Mouse (Mus musculus) kidney, embryonic 15.5 days (tissue): Measurements from ENCODE around the gene 2900026A02Rik. TPM values are rescaled to one million over a fixed set of nuclear protein-coding genes. Genes with fewer than 3 reads are reported as not detected.

ENCODE experiments used
- ATAC-seq: fragments of 200-750 bp; cut with Nextera tagmentation; replicated peaks from 2 replicates; pipeline ENCODE4 v1.8.0; 2017; ENCODE audit warnings: moderate TSS enrichment; ENCODE audit not compliant: low FRiP score
- H3K27ac ChIP-seq: fragments of 300-500 bp; sonication (generic); 2 replicates; pipeline ENCODE4 v1.5.1; 2015; ENCODE audit warnings: mild to moderate bottlenecking, inconsistent platforms
- H3K27me3 ChIP-seq: fragments of 300-500 bp; sonication (generic); 2 replicates; pipeline ENCODE4 v1.6.1; 2015; ENCODE audit warnings: inconsistent platforms
- H3K36me3 ChIP-seq: fragments of 300-500 bp; sonication (generic); 2 replicates; pipeline ENCODE4 v1.6.1; 2015; ENCODE audit warnings: inconsistent platforms
- H3K4me1 ChIP-seq: fragments of 300-500 bp; sonication (generic); 2 replicates; pipeline ENCODE4 v1.6.1; 2015; ENCODE audit warnings: inconsistent platforms
- H3K4me2 ChIP-seq: fragments of 300-500 bp; sonication (generic); 2 replicates; pipeline ENCODE4 v1.6.1; 2015; ENCODE audit warnings: moderate library complexity, mild to moderate bottlenecking, inconsistent platforms
- H3K4me3 ChIP-seq: fragments of 300-500 bp; sonication (generic); replicated peaks from 2 replicates; pipeline ENCODE4 v1.5.1; 2015; ENCODE audit warnings: mild to moderate bottlenecking, inconsistent platforms
- H3K9ac ChIP-seq: fragments of 300-500 bp; sonication (generic); 2 replicates; pipeline ENCODE4 v1.6.1; 2015; ENCODE audit warnings: mild to moderate bottlenecking, inconsistent platforms
- H3K9me3 ChIP-seq: fragments of 300-500 bp; sonication (generic); replicated peaks from 2 replicates; pipeline ENCODE4 v1.6.1; 2016; ENCODE audit warnings: inconsistent platforms
- WGBS: fragments of 180-500 bp; shearing (Covaris S2); methylation state at CpG from one replicate; pipeline ENCODE4 v1.1.7; 2015; ENCODE audit warnings: mixed read lengths; 5-methylcytosine and 5-hydroxymethylcytosine counted together
- polyA plus RNA-seq: library from polyadenylated mRNA; unstranded; fragments of >200 nt; fragmentation: Nextera tagmentation; extraction: Ambion mirVana; gene quantifications from 2 replicates; pipeline ENCODE4 v1.2.1, GENCODE M21; 2015

2900026A02Rik gene
- polyA plus RNA-seq, 1 experiment from 2014 or later, result 7.5 TPM

GRCm38 (mm10) chr5:113140051-113140450, 81.0 kb downstream of the 2900026A02Rik start:
- no peak overlapping the region for H3K27ac ChIP-seq
- peaks cover 10% of the 10 kb centered on the region for H3K27me3 ChIP-seq
- H3K9me3 ChIP-seq, result no peaks in the 10 kb centered on the region
- no peak for ATAC-seq
- H3K36me3 ChIP-seq, result 0 out of 2 replicates have a peak, but pooled peaks cover 3% of the 10 kb centered on the region
- peaks cover 60% of the 10 kb centered on the region for H3K4me1 ChIP-seq
- H3K4me3 ChIP-seq, result no peak overlapping the region
- no peak overlapping the region for H3K4me2 ChIP-seq
- H3K9ac ChIP-seq, result no peak overlapping the region
- WGBS, result 88% methylated on average over 3 of the region's 3 CpGs

GRCm38 (mm10) chr5:113139064-113139726, 81.8 kb downstream of the 2900026A02Rik start:
- H3K9me3 ChIP-seq, result no peaks in the 10 kb centered on the region
- peak overlapping the region; percentile 84 for H3K27ac ChIP-seq
- peaks cover 57% of the 10 kb centered on the region for H3K4me1 ChIP-seq
- peak overlapping the region; percentile 57 for H3K9ac ChIP-seq
- peak overlapping the region; percentile 51 for H3K4me3 ChIP-seq
- H3K36me3 ChIP-seq, result 0 out of 2 replicates have a peak, but pooled peaks cover 3% of the 10 kb centered on the region
- ATAC-seq, result peak; percentile 20; the same call in 1 of the 2 replicates
- WGBS, result 48% methylated on average over 7 of the region's 7 CpGs
- H3K27me3 ChIP-seq, result peaks cover 10% of the 10 kb centered on the region
- H3K4me2 ChIP-seq, result peak overlapping the region; percentile 94

- H3K27me3 ChIP-seq, result peaks cover 10% of the 10 kb centered on the region
- no peaks in the 10 kb centered on the region for H3K9me3 ChIP-seq
- 1% methylated on average over 42 of the region's 43 CpGs for WGBS
- peak; percentile 38 for ATAC-seq
- H3K4me2 ChIP-seq, result peak overlapping the region; percentile 94
- H3K36me3 ChIP-seq, result 0 out of 2 replicates have a peak, but pooled peaks cover 3% of the 10 kb centered on the region
- peak overlapping the region; percentile 57 for H3K9ac ChIP-seq
- peak overlapping the region; percentile 84 for H3K27ac ChIP-seq
- H3K4me3 ChIP-seq, result peak overlapping the region; percentile 51
- H3K4me1 ChIP-seq, result peaks cover 59% of the 10 kb centered on the region
These were observed 82.5 kb downstream of the 2900026A02Rik start for GRCm38 (mm10) chr5:113138319-113139063.

GRCm38 (mm10) chr5:113137691-113138318, 83.2 kb downstream of the 2900026A02Rik start:
- 11% methylated on average over 36 of the region's 36 CpGs for WGBS
- no peaks in the 10 kb centered on the region for H3K9me3 ChIP-seq
- H3K4me1 ChIP-seq, result peaks cover 64% of the 10 kb centered on the region
- peak overlapping the region; percentile 51 for H3K4me3 ChIP-seq
- H3K4me2 ChIP-seq, result peak overlapping the region; percentile 94
- peaks cover 10% of the 10 kb centered on the region for H3K27me3 ChIP-seq
- H3K27ac ChIP-seq, result peak overlapping the region; percentile 84
- H3K36me3 ChIP-seq, result 0 out of 2 replicates have a peak, but pooled peaks cover 3% of the 10 kb centered on the region
- peak; percentile 19; the same call in 1 of the 2 replicates for ATAC-seq
- H3K9ac ChIP-seq, result peak overlapping the region; percentile 57

- peak overlapping the region; percentile 94 for H3K4me2 ChIP-seq
- WGBS, result 65% methylated on average over 13 of the region's 13 CpGs
- peaks cover 10% of the 10 kb centered on the region for H3K27me3 ChIP-seq
- H3K4me3 ChIP-seq, result peak overlapping the region; percentile 51
- 0 out of 2 replicates have a peak, but pooled peaks cover 3% of the 10 kb centered on the region for H3K36me3 ChIP-seq
- H3K9me3 ChIP-seq, result no peaks in the 10 kb centered on the region
- no peak for ATAC-seq
- H3K9ac ChIP-seq, result peak overlapping the region; percentile 57; the same call in 1 of the 2 replicates
- H3K27ac ChIP-seq, result peak overlapping the region; percentile 84; the same call in 1 of the 2 replicates
- peaks cover 64% of the 10 kb centered on the region for H3K4me1 ChIP-seq
These were observed 84.0 kb downstream of the 2900026A02Rik start for GRCm38 (mm10) chr5:113136951-113137487.

GRCm38 (mm10) chr5:113135513-113135912, 85.5 kb downstream of the 2900026A02Rik start:
- ATAC-seq, result no peak
- Histone ChIP-seq H3K27me3 (peaks cover 10% of the 10 kb centered on the region), H3K27ac (peak overlapping the region; percentile 33), H3K36me3 (no peaks in the 10 kb centered on the region), H3K4me2 (peak overlapping the region; percentile 26; the same call in 1 of the 2 replicates), H3K9ac (no peak overlapping the region), H3K4me3 (no peak overlapping the region), H3K9me3 (no peaks in the 10 kb centered on the region), H3K4me1 (peaks cover 69% of the 10 kb centered on the region)
- 13% methylated on average over 10 of the region's 10 CpGs for WGBS

GRCm38 (mm10) chr5:113133722-113134710, 87.0 kb downstream of the 2900026A02Rik start:
- H3K4me2 ChIP-seq, result no peak overlapping the region
- no peak for ATAC-seq
- no peaks in the 10 kb centered on the region for H3K36me3 ChIP-seq
- no peak overlapping the region for H3K9ac ChIP-seq
- H3K9me3 ChIP-seq, result no peaks in the 10 kb centered on the region
- peaks cover 64% of the 10 kb centered on the region for H3K4me1 ChIP-seq
- peak overlapping the region; percentile 94 for H3K27ac ChIP-seq
- H3K27me3 ChIP-seq, result peaks cover 10% of the 10 kb centered on the region
- 85% methylated on average over 19 of the region's 19 CpGs for WGBS
- no peak overlapping the region for H3K4me3 ChIP-seq

- Histone ChIP-seq H3K27me3 (peaks cover 10% of the 10 kb centered on the region), H3K4me2 (0 out of 2 replicates have a peak overlapping the region, but pooled peaks have one; percentile 8), H3K9me3 (no peaks in the 10 kb centered on the region), H3K36me3 (no peaks in the 10 kb centered on the region), H3K9ac (no peak overlapping the region), H3K4me1 (peaks cover 60% of the 10 kb centered on the region), H3K27ac (peak overlapping the region; percentile 94), H3K4me3 (no peak overlapping the region)
- 40% methylated on average over 9 of the region's 9 CpGs for WGBS
- ATAC-seq, result peak; percentile 34; the same call in 1 of the 2 replicates
These were observed 88.0 kb downstream of the 2900026A02Rik start for GRCm38 (mm10) chr5:113133080-113133491.

GRCm38 (mm10) chr5:113132635-113133041, 88.4 kb downstream of the 2900026A02Rik start:
- 0 out of 2 replicates have a peak overlapping the region, but pooled peaks have one; percentile 8 for H3K4me2 ChIP-seq
- H3K27me3 ChIP-seq, result peaks cover 8% of the 10 kb centered on the region
- H3K4me3 ChIP-seq, result no peak overlapping the region
- no peaks in the 10 kb centered on the region for H3K9me3 ChIP-seq
- H3K27ac ChIP-seq, result peak overlapping the region; percentile 94
- no peaks in the 10 kb centered on the region for H3K36me3 ChIP-seq
- no peak overlapping the region for H3K9ac ChIP-seq
- H3K4me1 ChIP-seq, result peaks cover 60% of the 10 kb centered on the region
- no peak; the same call in 1 of the 2 replicates for ATAC-seq
- WGBS, result 42% methylated on average over 13 of the region's 13 CpGs

GRCm38 (mm10) chr5:113128426-113128825, 92.6 kb downstream of the 2900026A02Rik start:
- Histone ChIP-seq H3K4me1 (peaks cover 59% of the 10 kb centered on the region), H3K27me3 (no peaks in the 10 kb centered on the region), H3K36me3 (no peaks in the 10 kb centered on the region), H3K9ac (no peak overlapping the region), H3K4me2 (no peak overlapping the region), H3K9me3 (no peaks in the 10 kb centered on the region), H3K4me3 (no peak overlapping the region), H3K27ac (no peak overlapping the region)
- ATAC-seq, result no peak
- WGBS, result 55% methylated on average over 4 of the region's 4 CpGs
